Mouse (Mus musculus): ENCODE data around the gene Ppfia3. TPM values are rescaled to one million over a fixed set of nuclear protein-coding genes. Genes with fewer than 3 reads are reported as not detected.
A peak's percentile ranks its signal among the peaks of the same experiment; 100 is the strongest.

Ppfia3 gene
- 5.8 and 7.1 TPM in 2 replicates for polyA plus RNA-seq (2016; fragmentation: Nextera tagmentation; extraction: Ambion mirVana)

GRCm38 (mm10) chr7:45366652-45367019, at the start of gene Ppfia3:
Gene Ppfia3, minus strand, starts transcription at chr7:45367019.
- H3K4me3 ChIP-seq = peak within 1 kb of the TSS; percentile 70
- H3K27ac ChIP-seq (replicated peaks) = peak within 1 kb of the TSS; percentile 81
- H3K36me3 ChIP-seq (replicated peaks) = peaks cover 3% of the 10 kb centered on the region
- peaks cover 83% of the 10 kb centered on the region for H3K27me3 ChIP-seq (replicated peaks; ENCODE audit: low read depth, poor library complexity, severe bottlenecking)
- H3K4me1 ChIP-seq = peaks cover 58% of the 10 kb centered on the region
- DNase-seq (ENCODE audit: low spot score) = no peak
- WGBS = under 1% methylated on average over 26 of the region's 26 CpGs
- no peaks in the 10 kb centered on the region for H3K9me3 ChIP-seq

DNA sequence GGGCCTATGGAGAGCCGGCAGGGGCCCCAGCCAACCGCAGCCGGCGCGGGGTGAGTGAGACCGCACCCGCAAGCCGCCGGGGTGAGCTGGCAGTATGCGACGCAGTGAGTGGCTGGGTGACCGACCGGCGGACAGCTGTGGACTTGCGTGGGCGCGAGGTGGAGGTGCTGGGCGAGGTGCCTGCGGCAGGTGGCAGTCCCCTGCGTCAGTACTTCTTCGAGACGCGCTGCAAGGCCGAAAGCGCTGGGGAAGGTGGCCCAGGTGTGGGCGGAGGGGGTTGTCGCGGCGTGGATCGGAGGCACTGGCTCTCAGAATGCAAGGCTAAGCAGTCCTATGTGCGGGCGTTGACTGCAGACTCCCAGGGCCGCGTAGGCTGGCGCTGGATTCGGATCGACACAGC, 48.8 kb upstream of the Ppfia3 start:
- no peaks in the 10 kb centered on the region for H3K9me3 ChIP-seq
- H3K4me3 ChIP-seq = peak overlapping the region; percentile 40
- DNase-seq (ENCODE audit: low spot score) = no peak
- H3K4me1 ChIP-seq = peaks cover 52% of the 10 kb centered on the region
- 13% methylated on average over 37 of the region's 37 CpGs for WGBS
- H3K27me3 ChIP-seq (replicated peaks; ENCODE audit: low read depth, poor library complexity, severe bottlenecking) = peaks cover 100% of the 10 kb centered on the region
- peaks cover 6% of the 10 kb centered on the region for H3K36me3 ChIP-seq (replicated peaks)
- peak overlapping the region; percentile 4; the same call in 1 of the 2 replicates for H3K27ac ChIP-seq (replicated peaks)

DNA sequence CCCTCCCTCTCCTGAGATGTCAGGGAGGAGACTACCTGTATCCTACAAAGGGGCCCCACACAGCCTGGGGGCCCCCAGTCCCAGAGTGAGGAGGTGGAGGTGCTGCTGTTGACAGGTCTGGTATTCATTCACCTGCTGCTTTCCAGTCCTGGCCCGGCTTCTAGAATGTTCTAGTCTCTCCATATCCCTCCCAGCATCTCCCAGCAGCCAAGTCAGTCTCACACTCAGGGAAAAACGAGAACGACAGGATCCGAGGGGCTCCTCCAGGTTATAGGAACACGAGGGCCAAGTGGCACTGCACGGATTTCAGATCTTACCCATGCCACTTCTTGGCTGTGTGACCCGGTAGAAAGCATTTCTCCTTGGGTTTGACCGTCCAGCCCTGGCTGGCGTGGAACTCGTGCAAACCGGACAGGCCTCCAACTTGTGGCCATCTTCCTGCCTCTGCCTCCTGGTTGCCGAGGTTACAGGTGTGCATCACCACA, 48.0 kb upstream of the Ppfia3 start:
- Histone ChIP-seq H3K4me1 (peaks cover 44% of the 10 kb centered on the region), H3K27ac (replicated peaks) (no peak overlapping the region; the same call in 1 of the 2 replicates), H3K36me3 (replicated peaks) (no peaks in the 10 kb centered on the region), H3K9me3 (no peaks in the 10 kb centered on the region), H3K27me3 (replicated peaks; ENCODE audit: low read depth, poor library complexity, severe bottlenecking) (peaks cover 100% of the 10 kb centered on the region), H3K4me3 (peak overlapping the region; percentile 70; the same call in 1 of the 2 replicates)
- 44% methylated on average over 12 of the region's 12 CpGs for WGBS
- peak; percentile 36 for DNase-seq (ENCODE audit: low spot score)

GRCm38 (mm10) chr7:45413864-45414739, 47.3 kb upstream of the Ppfia3 start:
- DNase-seq (ENCODE audit: low spot score) = peak; percentile 71
- H3K9me3 ChIP-seq = no peaks in the 10 kb centered on the region
- peak overlapping the region; percentile 77 for H3K27ac ChIP-seq (replicated peaks)
- H3K27me3 ChIP-seq (replicated peaks; ENCODE audit: low read depth, poor library complexity, severe bottlenecking) = peaks cover 100% of the 10 kb centered on the region
- peaks cover 42% of the 10 kb centered on the region for H3K4me1 ChIP-seq
- no peaks in the 10 kb centered on the region for H3K36me3 ChIP-seq (replicated peaks)
- H3K4me3 ChIP-seq = peak overlapping the region; percentile 70
- WGBS = 1% methylated on average over 27 of the region's 27 CpGs

DNA sequence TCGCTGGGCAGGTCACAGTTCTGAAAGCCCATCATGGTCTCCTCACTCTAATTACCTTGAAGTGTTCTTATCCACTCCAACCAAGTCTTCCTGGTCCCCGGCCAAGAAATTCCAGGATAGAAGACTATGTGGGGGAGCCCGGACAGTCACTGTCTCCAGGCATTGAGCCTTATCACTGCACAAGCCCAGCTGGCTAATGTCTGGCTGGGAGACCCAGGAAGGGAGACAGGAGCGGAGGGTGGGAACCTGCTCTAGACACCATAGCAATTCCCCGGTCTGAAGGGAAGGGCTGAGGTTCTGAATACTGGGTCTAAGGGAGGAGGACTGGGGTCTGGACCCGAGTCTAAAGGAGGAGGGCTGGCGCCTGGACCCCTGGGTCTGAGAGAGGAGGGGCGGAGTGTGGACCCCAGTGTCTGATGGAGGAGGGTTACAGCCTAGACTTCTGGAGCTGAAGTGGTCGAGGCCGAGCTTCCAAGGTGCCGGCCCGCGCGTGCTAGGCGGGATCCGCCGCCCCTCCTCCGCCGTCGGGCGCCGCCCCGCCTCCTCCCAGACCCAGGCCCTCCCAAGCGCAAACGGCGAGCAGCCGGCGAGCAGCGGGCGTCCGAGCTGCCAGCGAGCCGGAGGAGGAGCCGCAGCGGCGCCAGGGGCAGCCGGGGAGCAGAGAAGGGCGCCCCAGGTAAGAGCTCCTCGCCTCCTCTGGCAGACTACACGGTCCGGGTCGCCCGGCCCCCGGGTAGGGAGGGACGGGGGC, 46.5 kb upstream of the Ppfia3 start, which contains the start of gene Ntf5:
TSS of gene Ntf5 (plus strand) at position 583 of the 751 bp plus-strand sequence.
- Histone ChIP-seq H3K36me3 (replicated peaks) (no peaks in the 10 kb centered on the region), H3K27me3 (replicated peaks; ENCODE audit: low read depth, poor library complexity, severe bottlenecking) (peaks cover 100% of the 10 kb centered on the region), H3K9me3 (no peaks in the 10 kb centered on the region), H3K27ac (replicated peaks) (peak within 1 kb of the TSS; percentile 77), H3K4me3 (peak within 1 kb of the TSS; percentile 70), H3K4me1 (peaks cover 38% of the 10 kb centered on the region)
- WGBS = 4% methylated on average over 45 of the region's 45 CpGs
- DNase-seq (ENCODE audit: low spot score) = peak; percentile 77

DNA sequence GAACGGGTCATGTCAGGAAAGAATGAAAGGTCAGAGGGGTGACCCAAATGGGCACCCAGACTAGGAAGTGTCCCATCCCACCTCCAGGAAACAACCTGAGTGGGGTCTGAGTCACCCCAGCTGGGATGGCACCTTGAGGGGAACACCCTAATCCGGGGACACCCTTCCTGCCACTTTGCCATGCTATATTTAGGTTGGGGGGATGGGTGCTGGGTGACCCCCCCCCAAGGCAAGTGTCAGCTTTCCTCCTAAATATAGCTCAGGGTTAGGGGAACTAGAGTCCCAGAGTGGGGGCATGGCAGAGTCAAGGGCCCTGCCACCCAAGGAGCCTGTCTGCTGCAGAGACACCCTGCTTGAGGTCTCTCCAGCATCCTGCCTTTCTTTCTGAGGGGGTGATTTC, 45.6 kb upstream of the Ppfia3 start:
- no peak for DNase-seq (ENCODE audit: low spot score)
- 85% methylated on average over 2 of the region's 2 CpGs for WGBS
- H3K4me3 ChIP-seq = no peak overlapping the region

GRCm38 (mm10) chr7:45409497-45410163, 42.8 kb upstream of the Ppfia3 start:
- Histone ChIP-seq H3K9me3 (no peaks in the 10 kb centered on the region), H3K36me3 (replicated peaks) (no peaks in the 10 kb centered on the region), H3K27me3 (replicated peaks; ENCODE audit: low read depth, poor library complexity, severe bottlenecking) (peaks cover 98% of the 10 kb centered on the region), H3K4me3 (no peak overlapping the region), H3K27ac (replicated peaks) (no peak overlapping the region), H3K4me1 (peaks cover 29% of the 10 kb centered on the region)
- 88% methylated on average over 8 of the region's 8 CpGs for WGBS
- no peak for DNase-seq (ENCODE audit: low spot score)

More for the DNA sequence above, 45.6 kb upstream of the Ppfia3 start:
- Histone ChIP-seq H3K4me1 (peaks cover 29% of the 10 kb centered on the region), H3K27me3 (replicated peaks; ENCODE audit: low read depth, poor library complexity, severe bottlenecking) (peaks cover 100% of the 10 kb centered on the region), H3K9me3 (no peaks in the 10 kb centered on the region), H3K27ac (replicated peaks) (no peak overlapping the region), H3K36me3 (replicated peaks) (no peaks in the 10 kb centered on the region)

GRCm38 (mm10) chr7:45408949-45409348, 42.1 kb upstream of the Ppfia3 start:
- 89% methylated on average over 17 of the region's 17 CpGs for WGBS

DNA sequence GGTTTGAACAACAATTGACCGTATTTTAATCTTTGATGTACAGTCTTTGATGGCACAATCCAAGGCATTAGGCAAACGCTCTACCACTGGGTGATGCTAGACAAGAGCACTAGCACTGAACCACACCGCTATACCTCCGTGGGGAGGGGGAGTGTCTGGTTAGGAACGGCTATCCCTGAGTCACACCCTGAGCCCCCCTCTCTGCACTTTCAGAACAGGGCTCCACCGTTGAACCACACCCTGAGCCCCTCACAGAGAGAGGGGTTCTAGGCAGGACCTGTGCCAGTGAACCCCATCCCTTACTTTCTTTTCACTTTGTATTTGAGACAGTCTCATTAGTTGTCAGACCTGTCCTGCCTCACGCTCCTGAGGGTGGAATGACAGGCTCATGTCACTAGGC, 41.5 kb upstream of the Ppfia3 start:
- Histone ChIP-seq H3K27me3 (replicated peaks; ENCODE audit: low read depth, poor library complexity, severe bottlenecking) (peaks cover 85% of the 10 kb centered on the region), H3K4me3 (no peak overlapping the region), H3K27ac (replicated peaks) (no peak overlapping the region), H3K4me1 (peaks cover 16% of the 10 kb centered on the region), H3K9me3 (no peaks in the 10 kb centered on the region), H3K36me3 (replicated peaks) (no peaks in the 10 kb centered on the region)
- WGBS = 73% methylated on average over 7 of the region's 7 CpGs
- no peak for DNase-seq (ENCODE audit: low spot score)

More at GRCm38 (mm10) chr7:45408949-45409348, 42.1 kb upstream of the Ppfia3 start:
- Histone ChIP-seq H3K27me3 (replicated peaks; ENCODE audit: low read depth, poor library complexity, severe bottlenecking) (peaks cover 91% of the 10 kb centered on the region), H3K4me3 (no peak overlapping the region), H3K9me3 (no peaks in the 10 kb centered on the region), H3K36me3 (replicated peaks) (no peaks in the 10 kb centered on the region), H3K27ac (replicated peaks) (no peak overlapping the region), H3K4me1 (peaks cover 22% of the 10 kb centered on the region)
- DNase-seq (ENCODE audit: low spot score) = no peak

DNA sequence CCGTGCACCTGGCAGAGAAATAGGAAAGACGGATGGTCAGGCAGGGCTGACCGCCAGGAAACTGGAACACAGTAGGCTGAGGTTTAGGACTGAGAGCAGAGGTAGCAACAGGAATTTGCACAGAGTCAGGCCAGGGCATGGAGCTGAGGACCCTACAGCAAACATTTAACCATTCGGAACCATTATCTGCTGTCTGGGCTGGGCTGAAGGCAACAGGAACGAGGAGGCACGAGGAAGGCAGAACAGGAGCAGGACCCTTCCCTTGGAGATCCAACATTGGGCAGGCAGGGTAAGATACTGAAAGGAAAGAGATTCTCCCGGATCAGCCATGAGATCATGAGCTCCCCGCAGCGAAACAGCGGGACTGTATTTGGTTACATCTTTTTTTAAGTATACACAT, 41.0 kb upstream of the Ppfia3 start:
- no peaks in the 10 kb centered on the region for H3K9me3 ChIP-seq
- H3K36me3 ChIP-seq (replicated peaks) = no peaks in the 10 kb centered on the region
- H3K4me1 ChIP-seq = peaks cover 13% of the 10 kb centered on the region
- H3K4me3 ChIP-seq = no peak overlapping the region
- no peak overlapping the region for H3K27ac ChIP-seq (replicated peaks)
- 82% methylated on average over 10 of the region's 10 CpGs for WGBS
- no peak for DNase-seq (ENCODE audit: low spot score)
- H3K27me3 ChIP-seq (replicated peaks; ENCODE audit: low read depth, poor library complexity, severe bottlenecking) = peaks cover 80% of the 10 kb centered on the region

DNA sequence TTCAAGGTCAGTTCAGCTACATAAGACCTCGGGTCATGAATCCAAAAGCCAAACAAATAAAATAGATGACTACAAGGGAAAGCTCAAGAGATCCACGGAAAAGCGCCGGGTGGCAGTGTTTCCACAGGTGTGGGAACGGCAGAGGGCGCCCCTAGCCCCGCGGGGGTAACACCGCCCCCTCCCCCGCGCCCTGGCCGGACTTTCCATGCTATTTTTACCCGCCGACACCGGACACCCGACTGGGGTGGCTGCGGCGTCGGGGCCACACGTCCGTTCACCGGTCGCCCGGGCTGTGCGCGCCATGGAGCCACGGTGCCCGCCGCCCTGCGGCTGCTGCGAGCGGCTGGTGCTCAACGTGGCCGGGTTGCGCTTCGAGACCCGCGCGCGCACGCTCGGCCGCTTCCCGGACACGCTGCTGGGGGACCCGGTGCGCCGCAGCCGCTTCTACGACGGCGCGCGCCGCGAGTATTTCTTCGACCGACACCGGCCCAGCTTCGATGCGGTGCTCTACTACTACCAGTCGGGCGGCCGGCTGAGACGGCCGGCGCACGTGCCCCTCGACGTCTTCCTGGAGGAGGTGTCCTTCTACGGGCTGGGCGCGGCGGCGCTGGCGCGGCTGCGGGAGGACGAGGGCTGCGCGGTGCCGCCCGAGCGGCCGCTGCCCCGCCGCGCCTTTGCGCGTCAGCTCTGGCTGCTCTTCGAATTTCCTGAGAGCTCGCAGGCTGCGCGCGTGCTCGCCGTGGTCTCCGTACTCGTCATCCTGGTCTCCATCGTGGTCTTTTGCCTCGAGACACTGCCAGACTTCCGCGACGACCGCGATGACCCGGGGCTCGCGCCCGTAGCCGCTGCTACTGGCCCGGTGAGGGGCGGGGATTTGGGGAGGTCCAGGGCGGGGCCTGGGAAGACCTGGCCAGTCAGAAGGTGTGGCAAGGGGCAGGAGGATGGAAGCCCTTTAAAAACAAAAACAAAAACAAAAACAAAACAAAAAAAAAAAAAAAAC, 39.6 kb upstream of the Ppfia3 start:
- Histone ChIP-seq H3K4me3 (peak overlapping the region; percentile 53), H3K4me1 (peaks cover 13% of the 10 kb centered on the region), H3K27ac (replicated peaks) (peak overlapping the region; percentile 40; the same call in 1 of the 2 replicates), H3K9me3 (no peaks in the 10 kb centered on the region), H3K27me3 (replicated peaks; ENCODE audit: low read depth, poor library complexity, severe bottlenecking) (peaks cover 66% of the 10 kb centered on the region), H3K36me3 (replicated peaks) (no peaks in the 10 kb centered on the region)
- 2% methylated on average over 114 of the region's 114 CpGs for WGBS
- peak; percentile 54 for DNase-seq (ENCODE audit: low spot score)

All from embryonic facial prominence, embryonic 10.5 days (tissue).